In the genomic region with DNA sequence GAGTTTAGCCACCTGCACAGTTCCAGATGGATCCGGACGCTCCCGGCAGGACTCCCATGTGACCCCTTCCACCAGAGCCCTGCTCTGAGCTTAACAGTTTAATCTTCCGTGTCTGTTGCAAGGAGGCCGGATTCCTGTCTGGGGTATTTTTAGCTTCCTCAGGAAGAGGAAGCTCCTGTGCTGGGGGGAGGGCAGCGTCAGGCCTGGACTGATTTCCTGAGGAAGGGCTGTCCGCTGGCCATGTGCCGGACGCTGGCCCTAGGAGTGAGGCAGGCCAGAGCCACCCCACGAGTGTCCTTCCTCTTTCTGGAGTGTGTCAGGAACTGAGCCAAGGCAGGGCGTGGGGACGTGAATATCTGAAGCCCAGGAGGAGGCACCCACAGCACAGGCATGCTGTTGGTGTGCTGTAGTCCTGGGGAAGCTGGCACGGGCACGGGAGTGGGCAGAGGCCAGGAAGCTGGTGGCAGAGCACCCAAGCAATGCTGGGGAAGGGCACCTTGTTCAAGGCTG, we compare ENCODE assay signal across 8 mouse cellular contexts. TPM values are rescaled to one million over a fixed set of nuclear protein-coding genes. Genes with fewer than 3 reads are reported as not detected.
DNase-seq lines count a peak whose midpoint lies in the region; ATAC-seq lines count a peak whose summit lies in the region.

No protein-coding gene starts in this region.

- H3K4me2 ChIP-seq in embryonic facial prominence, embryonic 14.5 days (ENCODE audit: low read depth, low read length): peak overlapping the region; percentile 11; the same call in 1 of the 2 replicates
- H3K4me2 ChIP-seq in heart, embryonic 13.5 days: peak overlapping the region; percentile 61
- H3K4me2 ChIP-seq in kidney, embryonic 16.5 days (replicated peaks; ENCODE audit: low read depth, low read length): peak overlapping the region; percentile 36
- peak overlapping the region; percentile 23 for H3K4me2 ChIP-seq in liver, embryonic 13.5 days
- H3K4me2 ChIP-seq in stomach, embryonic 14.5 days (replicated peaks; ENCODE audit: low read depth, low read length): peak overlapping the region; percentile 4; the same call in 1 of the 2 replicates

- H3K27me3 ChIP-seq in embryonic facial prominence, embryonic 14.5 days (replicated peaks; ENCODE audit: control insufficient read depth, insufficient read depth, low read length): no peaks in the 10 kb centered on the region
- no peaks in the 10 kb centered on the region for H3K27me3 ChIP-seq in heart, embryonic 13.5 days (replicated peaks)
- H3K27me3 ChIP-seq in kidney, embryonic 16.5 days (ENCODE audit: insufficient read depth, low read length): no peaks in the 10 kb centered on the region
- no peaks in the 10 kb centered on the region for H3K27me3 ChIP-seq in liver, embryonic 13.5 days
- no peaks in the 10 kb centered on the region for H3K27me3 ChIP-seq in stomach, embryonic 14.5 days (ENCODE audit: control insufficient read depth, insufficient read depth, low read length)

- peak; percentile 21 for DNase-seq in thymus, postnatal 25 days
- no peak for DNase-seq in thymus, postnatal 14 days
- DNase-seq in embryonic facial prominence, embryonic 14.5 days (ENCODE audit: low spot score): peak; percentile 86
- DNase-seq in liver, embryonic 13.5 days: peak; percentile 35
- DNase-seq in monocyte, adult 2 months (ENCODE audit: low read depth in 1 of 2, low spot score in 2 of 2): peak; percentile 84 to 89

- WGBS in embryonic facial prominence, embryonic 14.5 days: 26% methylated on average over 14 of the region's 14 CpGs
- WGBS in heart, embryonic 13.5 days: 7% methylated on average over 14 of the region's 14 CpGs
- WGBS in kidney, embryonic 16.5 days: 9% methylated on average over 14 of the region's 14 CpGs
- 15% methylated on average over 14 of the region's 14 CpGs for WGBS in liver, embryonic 13.5 days (ENCODE audit: insufficient replicate concordance)
- WGBS in stomach, embryonic 14.5 days: 25% methylated on average over 14 of the region's 14 CpGs

- 0 out of 2 replicates have a peak overlapping the region, but pooled peaks have one; percentile 19 for H3K9ac ChIP-seq in embryonic facial prominence, embryonic 14.5 days (ENCODE audit: low read depth, low read length)
- H3K9ac ChIP-seq in heart, embryonic 13.5 days: peak overlapping the region; percentile 76
- peak overlapping the region; percentile 57 for H3K9ac ChIP-seq in kidney, embryonic 16.5 days (replicated peaks; ENCODE audit: low read length)
- H3K9ac ChIP-seq in liver, embryonic 13.5 days: 0 out of 2 replicates have a peak overlapping the region, but pooled peaks have one; percentile 33
- no peak overlapping the region for H3K9ac ChIP-seq in stomach, embryonic 14.5 days (replicated peaks; ENCODE audit: low read depth, low read length)

- H3K4me3 ChIP-seq in embryonic facial prominence, embryonic 14.5 days (ENCODE audit: low read depth, low read length): no peak overlapping the region
- H3K4me3 ChIP-seq in heart, embryonic 13.5 days: peak overlapping the region; percentile 32
- H3K4me3 ChIP-seq in kidney, embryonic 16.5 days (ENCODE audit: low read length): no peak overlapping the region
- H3K4me3 ChIP-seq in liver, embryonic 13.5 days (replicated peaks): no peak overlapping the region
- no peak overlapping the region for H3K4me3 ChIP-seq in stomach, embryonic 14.5 days (ENCODE audit: low read depth, low read length)

- peak; percentile 48; the same call in 1 of the 2 replicates for ATAC-seq in embryonic facial prominence, embryonic 14.5 days (ENCODE audit: low read depth)
- ATAC-seq in heart, embryonic 13.5 days (ENCODE audit: extremely low read depth, insufficient number of reproducible peaks, low FRiP score, low TSS enrichment): peak; percentile 39
- ATAC-seq in kidney, embryonic 16.5 days (ENCODE audit: low FRiP score, low TSS enrichment): peak; percentile 86
- ATAC-seq in liver, embryonic 13.5 days (ENCODE audit: low read depth): peak; percentile 27; the same call in 1 of the 2 replicates
- peak; percentile 51; the same call in 1 of the 2 replicates for ATAC-seq in stomach, embryonic 14.5 days (ENCODE audit: insufficient number of reproducible peaks, insufficient read depth, low FRiP score, low read depth)

- peak overlapping the region; percentile 77 for H3K27ac ChIP-seq in embryonic facial prominence, embryonic 14.5 days (replicated peaks; ENCODE audit: low read depth, low read length)
- H3K27ac ChIP-seq in heart, embryonic 13.5 days (replicated peaks): peak overlapping the region; percentile 93
- peak overlapping the region; percentile 96 for H3K27ac ChIP-seq in kidney, embryonic 16.5 days (ENCODE audit: low read length)
- H3K27ac ChIP-seq in liver, embryonic 13.5 days: peak overlapping the region; percentile 63
- peak overlapping the region; percentile 49; the same call in 1 of the 2 replicates for H3K27ac ChIP-seq in stomach, embryonic 14.5 days (ENCODE audit: low read length)

- peaks cover 31% of the 10 kb centered on the region for H3K36me3 ChIP-seq in embryonic facial prominence, embryonic 14.5 days (ENCODE audit: control insufficient read depth, insufficient read depth, low read length)
- H3K36me3 ChIP-seq in heart, embryonic 13.5 days: peaks cover 29% of the 10 kb centered on the region
- peaks cover 29% of the 10 kb centered on the region for H3K36me3 ChIP-seq in kidney, embryonic 16.5 days (ENCODE audit: insufficient read depth, low read length)
- H3K36me3 ChIP-seq in liver, embryonic 13.5 days: peaks cover 25% of the 10 kb centered on the region
- peaks cover 24% of the 10 kb centered on the region for H3K36me3 ChIP-seq in stomach, embryonic 14.5 days (ENCODE audit: control insufficient read depth, insufficient read depth, low read length)

- peaks cover 39% of the 10 kb centered on the region for H3K4me1 ChIP-seq in embryonic facial prominence, embryonic 14.5 days (ENCODE audit: control insufficient read depth, insufficient read depth, low read length)
- H3K4me1 ChIP-seq in heart, embryonic 13.5 days: peaks cover 77% of the 10 kb centered on the region
- H3K4me1 ChIP-seq in kidney, embryonic 16.5 days (ENCODE audit: insufficient read depth, low read length): peaks cover 63% of the 10 kb centered on the region
- peaks cover 63% of the 10 kb centered on the region for H3K4me1 ChIP-seq in liver, embryonic 13.5 days (replicated peaks)
- H3K4me1 ChIP-seq in stomach, embryonic 14.5 days (ENCODE audit: control insufficient read depth, insufficient read depth, low read length): peaks cover 25% of the 10 kb centered on the region

- H3K9me3 ChIP-seq in embryonic facial prominence, embryonic 14.5 days (ENCODE audit: control insufficient read depth, low read length): no peaks in the 10 kb centered on the region
- no peaks in the 10 kb centered on the region for H3K9me3 ChIP-seq in heart, embryonic 13.5 days
- no peaks in the 10 kb centered on the region for H3K9me3 ChIP-seq in kidney, embryonic 16.5 days (ENCODE audit: low read length)
- no peaks in the 10 kb centered on the region for H3K9me3 ChIP-seq in liver, embryonic 13.5 days (replicated peaks)
- no peaks in the 10 kb centered on the region for H3K9me3 ChIP-seq in stomach, embryonic 14.5 days (ENCODE audit: control insufficient read depth, low read depth, low read length)

RNA-seq across cellular contexts. Expression of a gene that starts 36.3 kb away (rescaled TPM):
- 565 and 594 TPM in 2 replicates for polyA plus RNA-seq in embryonic facial prominence, embryonic 14.5 days (2014; fragmentation: Nextera tagmentation; extraction: Ambion mirVana)
- polyA plus RNA-seq in heart, embryonic 13.5 days (2015; fragmentation: Nextera tagmentation; extraction: Ambion mirVana): 1,911 and 2,152 TPM in 2 replicates
- 782 and 850 TPM in 2 replicates for polyA plus RNA-seq in kidney, embryonic 16.5 days (2015; fragmentation: Nextera tagmentation; extraction: Ambion mirVana)
- 137 and 146 TPM in 2 replicates for polyA plus RNA-seq in liver, embryonic 13.5 days (2015; fragmentation: Nextera tagmentation; extraction: Ambion mirVana)
- 613 and 615 TPM in 2 replicates for polyA plus RNA-seq in stomach, embryonic 14.5 days (2014; fragmentation: Nextera tagmentation; extraction: Ambion mirVana)

RNA-seq across cellular contexts. Expression of a gene that starts 54.2 kb away (rescaled TPM):
- polyA plus RNA-seq in embryonic facial prominence, embryonic 14.5 days (2014; fragmentation: Nextera tagmentation; extraction: Ambion mirVana): 14.2 and 14.3 TPM in 2 replicates
- polyA plus RNA-seq in heart, embryonic 13.5 days (2015; fragmentation: Nextera tagmentation; extraction: Ambion mirVana): 11.6 and 12.1 TPM in 2 replicates
- 22.6 and 24.7 TPM in 2 replicates for polyA plus RNA-seq in kidney, embryonic 16.5 days (2015; fragmentation: Nextera tagmentation; extraction: Ambion mirVana)
- 3.9 and 5.2 TPM in 2 replicates for polyA plus RNA-seq in liver, embryonic 13.5 days (2015; fragmentation: Nextera tagmentation; extraction: Ambion mirVana)
- polyA plus RNA-seq in stomach, embryonic 14.5 days (2014; fragmentation: Nextera tagmentation; extraction: Ambion mirVana): 16.4 and 16.6 TPM in 2 replicates

Comparison
In these comparisons a context has a peak if more than half of its experiments do, and no peak if none do; other contexts are left out.
1. ATAC-seq: peak in every context shown above with its lines; median percentile 86 in kidney, embryonic 16.5 days; 51 in stomach, embryonic 14.5 days; 48 in embryonic facial prominence, embryonic 14.5 days; 39 in heart, embryonic 13.5 days; 27 in liver, embryonic 13.5 days.
2. H3K4me2 ChIP-seq: peak in every context shown above with its lines; median percentile 61 in heart, embryonic 13.5 days; 36 in kidney, embryonic 16.5 days; 23 in liver, embryonic 13.5 days; 11 in embryonic facial prominence, embryonic 14.5 days; 4 in stomach, embryonic 14.5 days.